Mouse (Mus musculus) kidney, postnatal 0 days (tissue): ENCODE results near the gene Orai1. TPM values are rescaled to one million over a fixed set of nuclear protein-coding genes. Genes with fewer than 3 reads are reported as not detected.

Source experiments
- ATAC-seq: fragments of 200-750 bp; cut with Nextera tagmentation; replicated peaks from 2 replicates; pipeline ENCODE4 v1.8.0; 2017; ENCODE audit warnings: low read depth, moderate number of reproducible peaks, moderate TSS enrichment, moderate library complexity; ENCODE audit not compliant: low FRiP score
- DNase-seq: peaks from one replicate; pipeline ENCODE4 v3.0.0-alpha.2; 2016; ENCODE audit warnings: low spot score
- H3K27ac ChIP-seq: fragments of 300-500 bp; sonication (generic); 2 replicates; pipeline ENCODE4 v1.5.1; 2014; ENCODE audit warnings: mild to moderate bottlenecking
- H3K27me3 ChIP-seq: fragments of 300-500 bp; sonication (generic); 2 replicates; pipeline ENCODE4 v1.6.1; 2014; ENCODE audit warnings: low read length, mixed read lengths; ENCODE audit not compliant: insufficient read depth
- H3K36me3 ChIP-seq: fragments of 300-500 bp; sonication (generic); 2 replicates; pipeline ENCODE4 v1.6.1; 2014; ENCODE audit warnings: low read length, mixed read lengths; ENCODE audit not compliant: insufficient read depth
- H3K4me1 ChIP-seq: fragments of 300-500 bp; sonication (generic); replicated peaks from 2 replicates; pipeline ENCODE4 v1.6.1; 2014; ENCODE audit warnings: antibody characterized with exemption, low read length, mixed read lengths; ENCODE audit not compliant: insufficient read depth
- H3K4me2 ChIP-seq: fragments of 300-500 bp; sonication (generic); 2 replicates; pipeline ENCODE4 v1.6.1; 2014; ENCODE audit warnings: mild to moderate bottlenecking, low read length, moderate library complexity, mixed read lengths
- H3K4me3 ChIP-seq: fragments of 300-500 bp; sonication (generic); replicated peaks from 2 replicates; pipeline ENCODE4 v1.5.1; 2014; ENCODE audit warnings: low read depth, low read length
- H3K9ac ChIP-seq: fragments of 300-500 bp; sonication (generic); 2 replicates; pipeline ENCODE4 v1.6.1; 2014; ENCODE audit warnings: low read depth, low read length
- H3K9me3 ChIP-seq: fragments of 300-500 bp; sonication (generic); replicated peaks from 2 replicates; pipeline ENCODE4 v1.6.1; 2016; ENCODE audit warnings: low read length, inconsistent platforms, mixed read lengths
- CTCF ChIP-seq: IDR thresholded peaks from 2 replicates; pipeline ENCODE4 v1.5.1; 2016; ENCODE audit warnings: antibody characterized with exemption, low read depth, mild to moderate bottlenecking, moderate library complexity
- WGBS: fragments of 180-500 bp; shearing (Covaris S2); extraction: QIAGEN DNeasy Blood & Tissue Kit; methylation state at CpG from one replicate; pipeline ENCODE4 v1.1.7; 2014; 5-methylcytosine and 5-hydroxymethylcytosine counted together
- polyA plus RNA-seq: library from polyadenylated mRNA; unstranded; fragments of >200 nt; fragmentation: Nextera tagmentation; extraction: Ambion mirVana; gene quantifications from 2 replicates; pipeline ENCODE4 v1.2.1, GENCODE M21; 2015

The Orai1 gene
- polyA plus RNA-seq, 1 experiment from 2014 or later = 23.4 TPM

GRCm38 (mm10) chr5:123024965-123025573, 10.2 kb downstream of the Orai1 start:
- Histone ChIP-seq H3K4me2 (no peak overlapping the region), H3K9ac (no peak overlapping the region), H3K4me3 (no peak overlapping the region), H3K9me3 (no peaks in the 10 kb centered on the region), H3K36me3 (peaks cover 10% of the 10 kb centered on the region; the same call in 1 of the 2 replicates), H3K27ac (no peak overlapping the region), H3K4me1 (peaks cover 12% of the 10 kb centered on the region; the same call in 1 of the 2 replicates), H3K27me3 (no peaks in the 10 kb centered on the region)
- DNase-seq = peak; percentile 38
- TF ChIP-seq CTCF = no peak
- no peak for ATAC-seq
- 32% methylated on average over 9 of the region's 9 CpGs for WGBS

- TF ChIP-seq CTCF = no peak
- WGBS = 61% methylated on average over 6 of the region's 6 CpGs
- Histone ChIP-seq H3K36me3 (peaks cover 14% of the 10 kb centered on the region; the same call in 1 of the 2 replicates), H3K4me1 (peaks cover 12% of the 10 kb centered on the region; the same call in 1 of the 2 replicates), H3K27ac (no peak overlapping the region), H3K4me2 (no peak overlapping the region), H3K9me3 (no peaks in the 10 kb centered on the region), H3K4me3 (no peak overlapping the region), H3K9ac (no peak overlapping the region), H3K27me3 (no peaks in the 10 kb centered on the region)
- DNase-seq (no peak), ATAC-seq (no peak)
These were observed 11.5 kb downstream of the Orai1 start for GRCm38 (mm10) chr5:123026414-123026813.

- no peak overlapping the region for H3K4me3 ChIP-seq
- DNase-seq (no peak), ATAC-seq (0 out of 2 replicates have a peak, but pooled peaks have one; percentile 37)
- WGBS = 52% methylated on average over 6 of the region's 6 CpGs
- H3K9ac ChIP-seq = no peak overlapping the region
- no peak for TF ChIP-seq CTCF
- H3K4me2 ChIP-seq = no peak overlapping the region
- H3K27ac ChIP-seq = 0 out of 2 replicates have a peak overlapping the region, but pooled peaks have one; percentile 8
- no peaks in the 10 kb centered on the region for H3K27me3 ChIP-seq
- H3K9me3 ChIP-seq = no peaks in the 10 kb centered on the region
- H3K36me3 ChIP-seq = peaks cover 14% of the 10 kb centered on the region; the same call in 1 of the 2 replicates
- H3K4me1 ChIP-seq = peaks cover 12% of the 10 kb centered on the region; the same call in 1 of the 2 replicates
These were observed 12.6 kb downstream of the Orai1 start for GRCm38 (mm10) chr5:123027436-123027835.

GRCm38 (mm10) chr5:123029729-123030128, 14.9 kb downstream of the Orai1 start:
- WGBS = 82% methylated on average over 7 of the region's 7 CpGs
- Histone ChIP-seq H3K9ac (no peak overlapping the region), H3K27me3 (no peaks in the 10 kb centered on the region), H3K4me3 (no peak overlapping the region), H3K4me1 (peaks cover 12% of the 10 kb centered on the region; the same call in 1 of the 2 replicates), H3K4me2 (no peak overlapping the region), H3K9me3 (no peaks in the 10 kb centered on the region), H3K27ac (no peak overlapping the region), H3K36me3 (peaks cover 14% of the 10 kb centered on the region; the same call in 1 of the 2 replicates)
- ATAC-seq (no peak), DNase-seq (no peak)
- no peak for TF ChIP-seq CTCF

- ATAC-seq = no peak
- 96% methylated on average over 3 of the region's 3 CpGs for WGBS
- H3K36me3 ChIP-seq = peaks cover 14% of the 10 kb centered on the region; the same call in 1 of the 2 replicates
- 0 out of 2 replicates have a peak, but pooled peaks have one; percentile 18 for TF ChIP-seq CTCF
- H3K4me3 ChIP-seq = no peak overlapping the region
- H3K4me2 ChIP-seq = no peak overlapping the region
- H3K9ac ChIP-seq = no peak overlapping the region
- DNase-seq = no peak
- H3K27ac ChIP-seq = no peak overlapping the region
- H3K4me1 ChIP-seq = 0 out of 2 replicates have a peak, but pooled peaks cover under 1% of the 10 kb centered on the region
- no peaks in the 10 kb centered on the region for H3K9me3 ChIP-seq
- no peaks in the 10 kb centered on the region for H3K27me3 ChIP-seq
These were observed 16.4 kb downstream of the Orai1 start for GRCm38 (mm10) chr5:123031312-123031711.

- H3K9me3 ChIP-seq = no peaks in the 10 kb centered on the region
- WGBS = 66% methylated on average over 7 of the region's 7 CpGs
- ATAC-seq (no peak), DNase-seq (no peak)
- no peak overlapping the region for H3K27ac ChIP-seq
- no peaks in the 10 kb centered on the region for H3K27me3 ChIP-seq
- TF ChIP-seq CTCF = no peak
- H3K4me2 ChIP-seq = no peak overlapping the region
- H3K9ac ChIP-seq = no peak overlapping the region
- no peaks in the 10 kb centered on the region for H3K4me1 ChIP-seq
- no peak overlapping the region for H3K4me3 ChIP-seq
- peaks cover 14% of the 10 kb centered on the region; the same call in 1 of the 2 replicates for H3K36me3 ChIP-seq
These were observed 18.8 kb downstream of the Orai1 start for GRCm38 (mm10) chr5:123033646-123034160.
